Mouse (Mus musculus): ENCODE results near the gene Zfp12. TPM values are rescaled to one million over a fixed set of nuclear protein-coding genes. Genes with fewer than 3 reads are reported as not detected.
A peak's percentile ranks its signal among the peaks of the same experiment; 100 is the strongest.

Zfp12 gene
- total RNA-seq, 1 experiment, result 8.6 TPM

DNA sequence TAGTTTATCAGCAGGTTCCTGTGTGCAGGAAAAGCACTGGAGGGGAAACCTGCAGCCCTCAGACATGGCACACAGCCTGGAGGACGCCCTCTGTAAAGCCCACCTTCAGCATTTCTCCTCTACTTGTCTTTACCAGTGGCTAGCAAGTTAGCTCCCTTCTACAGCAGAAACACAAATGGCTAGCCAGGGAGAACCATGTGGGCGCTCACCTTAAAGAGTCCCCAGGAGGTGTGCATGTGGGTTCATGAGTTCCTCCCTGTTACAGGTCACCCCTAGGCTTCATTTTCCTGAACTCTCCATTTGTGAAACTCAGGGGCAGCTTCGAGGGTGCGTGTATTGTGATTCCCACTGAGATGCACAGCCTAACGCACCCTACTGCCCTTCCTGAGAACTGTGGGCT lies 20.8 kb downstream of the Zfp12 start:
- H3K4me3 ChIP-seq (ENCODE audit: insufficient read depth in 1 of 2, low read depth in 1 of 2, low read length in 2 of 2, poor library complexity in 1 of 2, severe bottlenecking in 1 of 2), result no peak overlapping the region
- DNase-seq (ENCODE audit: low read depth, low spot score), result no peak
- in situ Hi-C loops (cut with MboI; ENCODE audit: low sequenced_read_pairs in 2 of 2, unreplicated experiment in 2 of 2), result no loop called here
- TF ChIP-seq ZC3H11A (IDR thresholded peaks at IDR 0.05; ENCODE audit: borderline replicate concordance, low read depth, low read length) (no peak), MAFK (IDR thresholded peaks at IDR 0.05; ENCODE audit: insufficient read depth, low read depth, low read length) (no peak), CHD2 (IDR thresholded peaks at IDR 0.05; ENCODE audit: low read depth, low read length) (no peak), ZNF384 (IDR thresholded peaks at IDR 0.05; ENCODE audit: low read depth, low read length) (no peak), HCFC1 (IDR thresholded peaks at IDR 0.05; ENCODE audit: borderline replicate concordance, insufficient read depth, low read length) (no peak)
- H3K36me3 ChIP-seq (ENCODE audit: control insufficient read depth, insufficient read depth, low read length, poor library complexity, severe bottlenecking), result no peaks in the 10 kb centered on the region
- no peaks in the 10 kb centered on the region for H3K9me3 ChIP-seq (ENCODE audit: control insufficient read depth, insufficient read depth, low read depth, low read length)
- no peaks in the 10 kb centered on the region for H3K4me1 ChIP-seq (ENCODE audit: control insufficient read depth in 2 of 2, insufficient read depth in 2 of 2, low read length in 2 of 2, poor library complexity in 1 of 2)
- no peak overlapping the region for H3K9ac ChIP-seq (ENCODE audit: insufficient read depth, low read depth, low read length, poor library complexity, severe bottlenecking)
- H3K27ac ChIP-seq (ENCODE audit: insufficient read depth, low read depth, low read length, poor library complexity, severe bottlenecking), result no peak overlapping the region

DNA sequence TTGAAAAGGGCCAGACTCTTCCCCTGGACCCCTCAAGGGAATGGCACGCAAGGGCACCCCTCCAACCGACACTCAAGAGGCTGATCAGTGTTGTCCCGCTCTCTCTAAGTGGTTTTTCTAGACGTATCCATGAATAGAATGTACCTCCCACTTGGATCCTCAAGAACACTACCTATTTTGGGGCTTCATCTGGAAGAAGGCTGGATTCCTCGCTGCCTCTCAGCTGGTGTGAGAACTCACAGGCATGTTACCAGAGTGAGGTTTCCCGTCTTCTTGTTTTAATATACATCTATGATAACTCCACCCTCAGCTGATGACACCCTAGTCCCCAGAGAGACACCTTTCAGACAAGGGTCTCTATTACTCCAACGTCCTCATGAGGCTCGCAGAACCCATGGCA lies 26.7 kb downstream of the Zfp12 start:
- Histone ChIP-seq H3K9ac (ENCODE audit: insufficient read depth, low read depth, low read length, poor library complexity, severe bottlenecking) (no peak overlapping the region), H3K4me3 (ENCODE audit: insufficient read depth in 1 of 2, low read depth in 1 of 2, low read length in 2 of 2, poor library complexity in 1 of 2, severe bottlenecking in 1 of 2) (no peak overlapping the region), H3K9me3 (ENCODE audit: control insufficient read depth, insufficient read depth, low read depth, low read length) (no peaks in the 10 kb centered on the region), H3K27ac (ENCODE audit: insufficient read depth, low read depth, low read length, poor library complexity, severe bottlenecking) (no peak overlapping the region), H3K4me1 (ENCODE audit: control insufficient read depth in 2 of 2, insufficient read depth in 2 of 2, low read length in 2 of 2, poor library complexity in 1 of 2) (no peaks in the 10 kb centered on the region), H3K36me3 (ENCODE audit: control insufficient read depth, insufficient read depth, low read length, poor library complexity, severe bottlenecking) (no peaks in the 10 kb centered on the region)
- no peak for DNase-seq (ENCODE audit: low read depth, low spot score)
- TF ChIP-seq ZC3H11A (IDR thresholded peaks at IDR 0.05; ENCODE audit: borderline replicate concordance, low read depth, low read length) (no peak), CHD2 (IDR thresholded peaks at IDR 0.05; ENCODE audit: low read depth, low read length) (no peak), ZNF384 (IDR thresholded peaks at IDR 0.05; ENCODE audit: low read depth, low read length) (no peak), MAFK (IDR thresholded peaks at IDR 0.05; ENCODE audit: insufficient read depth, low read depth, low read length) (no peak), HCFC1 (IDR thresholded peaks at IDR 0.05; ENCODE audit: borderline replicate concordance, insufficient read depth, low read length) (no peak)
- in situ Hi-C loops (cut with MboI; ENCODE audit: low sequenced_read_pairs in 2 of 2, unreplicated experiment in 2 of 2), result no loop called here

DNA sequence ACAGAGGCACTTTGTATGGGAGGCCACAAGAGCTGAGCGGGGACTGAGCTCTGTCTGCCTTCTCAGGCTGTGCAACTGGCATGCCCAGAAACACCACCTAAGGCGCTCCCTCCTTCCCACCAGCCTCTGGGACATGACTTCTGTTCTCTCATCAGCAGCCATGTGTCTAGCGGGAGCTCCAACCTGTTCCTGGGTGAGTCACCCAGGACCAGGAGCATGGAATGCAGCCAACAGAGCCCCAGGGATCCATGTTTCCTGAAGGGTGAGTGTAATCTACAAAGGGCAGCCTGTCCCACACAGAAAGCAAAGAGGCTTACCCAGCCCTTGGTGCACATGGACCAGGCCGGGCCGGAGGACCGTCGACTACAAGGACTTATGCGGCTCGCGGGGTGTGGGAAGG lies 29.7 kb downstream of the Zfp12 start:
- Histone ChIP-seq H3K27ac (ENCODE audit: insufficient read depth, low read depth, low read length, poor library complexity, severe bottlenecking) (no peak overlapping the region), H3K9me3 (ENCODE audit: control insufficient read depth, insufficient read depth, low read depth, low read length) (no peaks in the 10 kb centered on the region), H3K9ac (ENCODE audit: insufficient read depth, low read depth, low read length, poor library complexity, severe bottlenecking) (no peak overlapping the region), H3K4me3 (ENCODE audit: insufficient read depth in 1 of 2, low read depth in 1 of 2, low read length in 2 of 2, poor library complexity in 1 of 2, severe bottlenecking in 1 of 2) (no peak overlapping the region), H3K4me1 (ENCODE audit: control insufficient read depth in 2 of 2, insufficient read depth in 2 of 2, low read length in 2 of 2, poor library complexity in 1 of 2) (peaks cover 0 to 6% of the 10 kb centered on the region in 2 experiments; a peak in 1 of 4 replicates), H3K36me3 (ENCODE audit: control insufficient read depth, insufficient read depth, low read length, poor library complexity, severe bottlenecking) (no peaks in the 10 kb centered on the region)
- DNase-seq (ENCODE audit: low read depth, low spot score), result no peak
- in situ Hi-C loops (cut with MboI; ENCODE audit: low sequenced_read_pairs in 2 of 2, unreplicated experiment in 2 of 2), result no loop called here
- TF ChIP-seq CHD2 (IDR thresholded peaks at IDR 0.05; ENCODE audit: low read depth, low read length) (no peak), HCFC1 (IDR thresholded peaks at IDR 0.05; ENCODE audit: borderline replicate concordance, insufficient read depth, low read length) (no peak), MAFK (IDR thresholded peaks at IDR 0.05; ENCODE audit: insufficient read depth, low read depth, low read length) (no peak), ZC3H11A (IDR thresholded peaks at IDR 0.05; ENCODE audit: borderline replicate concordance, low read depth, low read length) (no peak), ZNF384 (IDR thresholded peaks at IDR 0.05; ENCODE audit: low read depth, low read length) (no peak)

DNA sequence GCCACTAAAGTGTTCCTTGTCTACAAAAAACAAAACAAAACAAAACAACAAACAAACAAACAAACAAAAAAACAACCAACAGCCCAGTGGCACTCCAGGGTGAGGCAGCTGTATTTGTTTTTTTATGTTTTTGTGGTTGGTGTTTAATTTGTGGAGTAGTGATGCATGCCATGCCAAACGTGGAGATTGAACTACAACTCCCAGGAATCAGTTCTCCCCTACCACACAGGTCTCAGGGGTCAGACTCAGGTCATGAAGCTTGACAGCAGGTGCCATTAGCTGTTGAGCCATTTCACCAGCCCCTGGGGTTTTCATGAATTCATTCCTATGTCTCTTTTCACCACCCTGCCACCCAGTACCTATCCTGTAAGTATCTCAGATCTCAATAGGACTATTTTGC lies 30.4 kb downstream of the Zfp12 start:
- in situ Hi-C loops (cut with MboI; ENCODE audit: low sequenced_read_pairs in 2 of 2, unreplicated experiment in 2 of 2), result no loop called here
- Histone ChIP-seq H3K4me1 (ENCODE audit: control insufficient read depth in 2 of 2, insufficient read depth in 2 of 2, low read length in 2 of 2, poor library complexity in 1 of 2) (peaks cover 0 to 9% of the 10 kb centered on the region in 2 experiments; a peak in 1 of 4 replicates), H3K36me3 (ENCODE audit: control insufficient read depth, insufficient read depth, low read length, poor library complexity, severe bottlenecking) (no peaks in the 10 kb centered on the region), H3K4me3 (ENCODE audit: insufficient read depth in 1 of 2, low read depth in 1 of 2, low read length in 2 of 2, poor library complexity in 1 of 2, severe bottlenecking in 1 of 2) (no peak overlapping the region), H3K9me3 (ENCODE audit: control insufficient read depth, insufficient read depth, low read depth, low read length) (no peaks in the 10 kb centered on the region), H3K9ac (ENCODE audit: insufficient read depth, low read depth, low read length, poor library complexity, severe bottlenecking) (no peak overlapping the region), H3K27ac (ENCODE audit: insufficient read depth, low read depth, low read length, poor library complexity, severe bottlenecking) (no peak overlapping the region)
- TF ChIP-seq ZNF384 (IDR thresholded peaks at IDR 0.05; ENCODE audit: low read depth, low read length), result no peak
- peak; percentile 76 for TF ChIP-seq HCFC1 (IDR thresholded peaks at IDR 0.05; ENCODE audit: borderline replicate concordance, insufficient read depth, low read length)
- TF ChIP-seq CHD2 (IDR thresholded peaks at IDR 0.05; ENCODE audit: low read depth, low read length), result no peak
- TF ChIP-seq ZC3H11A (IDR thresholded peaks at IDR 0.05; ENCODE audit: borderline replicate concordance, low read depth, low read length), result no peak
- no peak for TF ChIP-seq MAFK (IDR thresholded peaks at IDR 0.05; ENCODE audit: insufficient read depth, low read depth, low read length)
- no peak for DNase-seq (ENCODE audit: low read depth, low spot score)

DNA sequence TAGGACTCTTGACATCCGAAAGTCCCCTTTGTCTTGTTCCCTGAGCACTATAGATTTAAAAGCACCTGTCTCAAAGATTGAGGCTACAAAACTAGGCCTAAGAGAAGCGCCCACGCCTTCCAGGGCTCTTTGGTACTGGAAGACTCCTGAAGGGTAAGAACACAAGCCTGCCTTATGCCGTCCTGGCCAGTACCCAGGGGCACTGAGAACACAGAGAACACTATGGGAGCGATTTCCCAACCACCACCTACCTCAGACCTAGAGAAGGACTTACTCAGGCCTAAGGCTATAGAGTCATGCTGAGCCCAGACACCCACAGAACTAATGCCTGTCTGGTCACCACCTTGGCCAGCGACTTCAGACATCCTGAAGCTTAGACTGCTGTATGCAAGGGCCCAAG lies 31.8 kb downstream of the Zfp12 start:
- no peaks in the 10 kb centered on the region for H3K9me3 ChIP-seq (ENCODE audit: control insufficient read depth, insufficient read depth, low read depth, low read length)
- TF ChIP-seq ZNF384 (IDR thresholded peaks at IDR 0.05; ENCODE audit: low read depth, low read length), result no peak
- TF ChIP-seq CHD2 (IDR thresholded peaks at IDR 0.05; ENCODE audit: low read depth, low read length), result no peak
- TF ChIP-seq MAFK (IDR thresholded peaks at IDR 0.05; ENCODE audit: insufficient read depth, low read depth, low read length), result no peak
- no peak for TF ChIP-seq HCFC1 (IDR thresholded peaks at IDR 0.05; ENCODE audit: borderline replicate concordance, insufficient read depth, low read length)
- TF ChIP-seq ZC3H11A (IDR thresholded peaks at IDR 0.05; ENCODE audit: borderline replicate concordance, low read depth, low read length), result no peak
- no peak overlapping the region for H3K27ac ChIP-seq (ENCODE audit: insufficient read depth, low read depth, low read length, poor library complexity, severe bottlenecking)
- DNase-seq (ENCODE audit: low read depth, low spot score), result no peak
- in situ Hi-C loops (cut with MboI; ENCODE audit: low sequenced_read_pairs in 2 of 2, unreplicated experiment in 2 of 2), result no loop called here
- H3K36me3 ChIP-seq (ENCODE audit: control insufficient read depth, insufficient read depth, low read length, poor library complexity, severe bottlenecking), result no peaks in the 10 kb centered on the region
- H3K4me1 ChIP-seq (ENCODE audit: control insufficient read depth in 2 of 2, insufficient read depth in 2 of 2, low read length in 2 of 2, poor library complexity in 1 of 2), result peaks cover 0 to 9% of the 10 kb centered on the region in 2 experiments; a peak in 1 of 4 replicates
- no peak overlapping the region for H3K9ac ChIP-seq (ENCODE audit: insufficient read depth, low read depth, low read length, poor library complexity, severe bottlenecking)
- no peak overlapping the region for H3K4me3 ChIP-seq (ENCODE audit: insufficient read depth in 1 of 2, low read depth in 1 of 2, low read length in 2 of 2, poor library complexity in 1 of 2, severe bottlenecking in 1 of 2)

Measured in ES-E14 (cell line).